Mouse (Mus musculus) naive thymus-derived CD4-positive, alpha-beta T cell, adult 2 months (primary cell): ENCODE measurements around the gene Tcf7.

ENCODE experiments used
- DNase-seq: peaks from one replicate; pipeline ENCODE4 v3.0.0-alpha.2; 2011; ENCODE audit warnings: low read depth

Gene Tcf7

DNA sequence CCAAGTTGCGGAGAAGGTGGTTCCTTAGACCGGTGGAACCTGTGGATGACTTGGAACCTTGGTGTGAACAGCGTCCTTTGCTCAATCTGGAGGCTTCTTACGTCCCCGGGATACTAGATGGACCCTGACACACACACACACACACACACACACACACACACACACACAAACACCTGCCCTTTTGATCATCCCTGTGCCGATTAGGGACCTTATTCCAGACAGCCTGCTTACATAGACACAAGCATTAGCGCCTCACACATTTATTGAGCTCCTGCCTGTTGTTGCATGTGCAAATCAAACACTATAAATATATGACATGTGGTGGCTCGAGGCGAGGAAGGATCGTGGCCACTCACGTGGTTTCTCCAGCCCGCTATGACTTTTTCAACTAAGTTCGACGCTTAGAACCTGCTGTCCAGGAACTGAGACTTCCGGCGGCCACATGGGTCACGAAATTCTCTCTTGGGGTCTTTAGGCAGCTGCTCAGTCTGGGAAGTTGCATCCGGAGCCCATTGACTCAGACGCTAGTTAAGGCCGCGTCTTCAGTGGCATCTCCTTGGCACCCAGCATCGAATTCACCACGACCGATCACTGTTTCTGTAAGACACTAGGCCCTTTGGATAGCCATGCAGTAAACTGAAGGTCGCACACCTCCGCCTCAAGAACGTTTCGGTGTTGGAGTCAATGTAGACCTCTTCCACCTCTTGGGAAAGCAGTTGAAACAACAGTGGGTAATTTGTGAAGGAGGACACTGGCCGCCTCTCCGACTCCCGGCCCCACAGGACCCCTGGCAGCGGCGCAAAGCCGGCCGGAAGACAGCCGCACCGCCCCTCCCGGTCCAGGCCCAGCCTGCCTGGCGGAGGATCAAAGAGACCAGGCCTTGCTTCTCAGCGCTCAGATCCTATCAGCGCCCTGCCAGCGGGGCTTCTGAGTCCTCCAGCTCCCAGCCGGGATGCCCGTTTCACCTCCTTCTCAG lies 1.1 kb upstream of the Tcf7 start:
- peak; percentile 80 for DNase-seq

DNA sequence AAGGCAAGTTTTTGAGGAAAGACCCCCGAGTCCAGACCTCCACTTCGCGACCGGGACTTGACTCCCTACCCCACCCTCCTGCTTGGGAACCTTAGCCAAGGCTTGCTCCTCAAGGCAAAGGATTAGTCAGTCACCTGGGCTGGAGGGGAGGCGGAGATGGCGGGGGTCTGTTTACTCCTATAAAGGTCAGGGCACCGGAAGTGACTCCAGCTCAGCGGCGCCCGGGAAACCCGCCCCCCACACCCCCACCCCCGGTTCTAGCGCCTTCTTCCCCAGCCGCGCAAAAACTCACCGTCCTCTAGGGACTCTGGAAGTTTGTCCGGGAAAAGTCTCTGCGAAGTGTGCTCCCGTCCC lies 417 bp downstream of the Tcf7 start:
- DNase-seq: peak; percentile 77

DNA sequence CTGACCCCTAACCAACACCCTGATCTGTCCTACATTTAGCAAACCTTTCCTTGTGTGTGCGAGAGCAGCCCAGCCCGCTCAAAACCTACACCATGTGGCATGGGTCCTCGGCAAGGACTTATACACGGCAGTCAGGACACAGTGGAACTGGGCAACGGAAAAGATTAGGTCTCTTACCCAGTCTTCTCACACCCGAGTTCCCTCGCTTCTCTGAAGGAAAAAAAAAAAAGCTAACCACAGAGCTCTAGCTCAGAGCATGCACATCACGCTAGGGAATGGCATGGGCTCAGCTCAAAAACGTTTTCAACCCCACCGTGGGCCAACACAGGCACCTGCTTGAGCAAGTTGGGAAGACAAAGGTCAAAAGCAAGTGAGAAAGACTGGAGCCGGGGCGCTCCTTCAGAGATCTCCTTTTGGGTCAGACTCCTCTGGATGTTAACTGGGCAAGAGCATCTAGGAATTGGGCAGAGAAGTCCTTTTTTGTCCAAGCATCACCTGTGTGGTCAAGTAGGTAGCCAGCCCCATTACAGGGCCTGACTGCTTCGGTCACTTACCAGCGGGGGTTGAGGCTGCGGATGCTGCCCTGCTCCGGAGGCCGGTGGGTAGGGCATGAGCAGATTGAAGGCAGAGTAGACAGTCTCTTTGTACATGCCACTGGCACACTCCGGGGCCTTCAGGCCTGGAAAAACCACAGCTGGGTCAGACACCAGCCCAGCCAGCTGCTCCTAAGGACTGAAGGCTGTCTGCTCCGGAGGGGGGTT lies 1.1 kb downstream of the Tcf7 start:
- DNase-seq: peak; percentile 69

DNA sequence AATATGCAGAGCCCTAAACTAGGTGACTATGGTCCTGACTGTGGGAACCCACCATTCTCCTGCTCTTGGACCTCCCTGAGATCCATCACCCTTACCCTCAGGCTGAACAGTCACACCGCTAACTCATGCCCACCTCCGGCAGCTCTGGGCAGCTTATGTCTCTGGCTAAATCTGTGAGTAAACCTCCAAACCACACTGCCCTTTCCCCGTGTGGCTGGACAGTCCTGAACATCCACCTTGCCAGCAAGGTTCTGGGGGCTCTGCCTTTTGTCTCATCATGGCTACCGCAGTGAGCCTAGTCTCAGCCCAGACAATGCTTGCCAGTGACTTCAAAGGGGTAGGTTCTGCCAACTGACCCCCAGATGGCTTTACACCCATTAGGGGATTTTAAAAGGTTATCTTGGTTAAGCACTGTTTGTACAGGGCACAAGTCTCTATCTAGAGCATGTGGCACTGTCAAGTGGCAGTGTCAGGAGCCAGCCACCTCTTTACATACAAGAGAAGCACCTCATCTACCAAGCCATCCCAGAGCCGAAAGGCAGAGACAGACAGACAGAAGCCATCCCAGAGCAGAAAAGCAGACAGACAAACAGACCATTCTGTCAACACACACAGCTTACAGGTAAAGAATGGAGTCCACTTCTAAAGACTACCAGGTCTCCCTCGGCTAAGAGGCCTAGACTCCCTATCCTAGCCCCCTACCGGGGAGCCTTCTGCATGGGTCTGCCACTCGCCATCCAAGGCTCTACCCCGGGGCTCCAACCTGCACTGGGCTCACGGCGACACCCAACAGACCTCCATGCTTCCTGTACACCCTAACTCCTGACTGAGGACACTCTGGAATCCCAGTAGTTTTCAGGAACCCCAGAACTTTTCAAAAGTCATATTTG lies 2.0 kb downstream of the Tcf7 start:
- DNase-seq: peak; percentile 71

- DNase-seq: peak; percentile 76
Measured at GRCm38 (mm10) chr11:52279611-52280145, 3.1 kb downstream of the Tcf7 start.

- peak; percentile 64 for DNase-seq
Measured at GRCm38 (mm10) chr11:52278991-52279390, 3.8 kb downstream of the Tcf7 start.

DNA sequence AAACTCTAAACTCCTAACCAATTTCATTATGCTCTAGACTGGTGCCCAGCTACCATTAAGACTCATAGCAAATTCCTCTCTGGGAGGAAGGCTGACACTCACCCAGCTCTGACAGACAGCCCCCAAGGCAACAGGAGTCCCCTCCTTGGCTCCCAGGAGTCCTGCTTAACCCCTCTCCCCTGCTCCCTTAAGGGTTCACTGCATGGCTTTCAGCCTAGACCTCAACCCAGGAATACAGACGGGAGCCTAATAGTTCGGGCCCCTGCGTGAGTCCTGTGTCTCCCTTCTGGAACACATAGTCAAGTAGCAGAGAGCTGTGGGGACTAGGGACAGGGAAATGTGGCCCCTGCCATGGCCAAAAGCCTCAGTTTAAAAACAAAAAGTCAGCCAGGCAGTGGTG lies 4.7 kb downstream of the Tcf7 start:
- no peak for DNase-seq

DNA sequence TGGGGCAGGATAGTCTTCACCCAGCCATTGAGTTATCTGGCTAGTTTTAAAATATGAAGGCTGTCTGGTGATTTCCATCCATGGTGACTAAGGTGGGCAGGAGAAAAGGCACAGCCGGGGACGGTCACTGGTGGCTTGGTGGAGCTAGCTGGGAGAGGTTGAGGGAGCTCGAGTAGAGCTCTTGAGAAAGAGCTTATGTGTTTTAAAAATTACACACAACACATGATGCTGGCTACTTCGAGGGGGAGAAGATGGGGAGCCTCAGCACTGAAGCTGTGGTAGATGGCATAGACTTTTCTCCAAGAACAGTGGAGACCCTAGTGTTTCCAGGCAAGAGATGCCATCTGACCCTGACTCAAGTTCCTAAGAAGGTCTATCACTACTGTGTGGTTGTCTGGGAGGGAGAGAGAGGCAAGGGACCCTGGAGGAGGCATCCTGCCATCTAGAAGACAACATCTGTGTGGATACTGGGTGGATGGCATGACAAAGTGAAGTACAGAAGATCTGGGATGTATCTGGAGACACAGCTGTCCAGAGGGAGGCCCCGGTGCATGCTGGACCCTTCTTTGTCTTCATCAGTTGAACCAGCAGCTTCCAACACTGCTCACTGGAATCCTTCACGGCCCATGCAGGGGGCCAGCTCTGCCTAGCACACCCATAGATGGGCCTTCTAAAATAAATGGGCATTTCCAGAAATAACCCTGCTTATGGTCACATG lies 5.2 kb downstream of the Tcf7 start:
- peak; percentile 59 for DNase-seq

- DNase-seq: no peak
Measured at GRCm38 (mm10) chr11:52276961-52277391, 5.8 kb downstream of the Tcf7 start.

- DNase-seq: no peak
Measured at GRCm38 (mm10) chr11:52275774-52276555, 6.8 kb downstream of the Tcf7 start.

DNA sequence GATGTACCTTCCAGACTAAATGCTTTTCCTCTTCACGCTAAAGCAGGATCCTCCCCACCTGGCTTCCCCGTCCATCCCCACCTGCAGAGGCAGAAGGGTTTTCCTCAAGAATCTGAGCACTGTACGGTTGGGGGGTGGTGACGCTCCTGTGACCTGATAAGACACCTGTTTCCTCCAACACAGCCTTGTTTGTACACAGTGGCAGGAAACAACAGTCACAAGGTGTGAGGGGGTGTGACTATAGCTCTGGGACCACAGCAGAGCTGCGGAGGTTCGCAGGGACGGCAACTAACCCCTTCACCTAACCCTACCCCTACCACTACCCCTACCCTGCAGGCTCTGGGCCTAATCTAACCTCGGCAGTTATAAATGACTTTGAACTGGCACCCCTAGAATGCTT lies 7.4 kb downstream of the Tcf7 start:
- peak; percentile 90 for DNase-seq

DNA sequence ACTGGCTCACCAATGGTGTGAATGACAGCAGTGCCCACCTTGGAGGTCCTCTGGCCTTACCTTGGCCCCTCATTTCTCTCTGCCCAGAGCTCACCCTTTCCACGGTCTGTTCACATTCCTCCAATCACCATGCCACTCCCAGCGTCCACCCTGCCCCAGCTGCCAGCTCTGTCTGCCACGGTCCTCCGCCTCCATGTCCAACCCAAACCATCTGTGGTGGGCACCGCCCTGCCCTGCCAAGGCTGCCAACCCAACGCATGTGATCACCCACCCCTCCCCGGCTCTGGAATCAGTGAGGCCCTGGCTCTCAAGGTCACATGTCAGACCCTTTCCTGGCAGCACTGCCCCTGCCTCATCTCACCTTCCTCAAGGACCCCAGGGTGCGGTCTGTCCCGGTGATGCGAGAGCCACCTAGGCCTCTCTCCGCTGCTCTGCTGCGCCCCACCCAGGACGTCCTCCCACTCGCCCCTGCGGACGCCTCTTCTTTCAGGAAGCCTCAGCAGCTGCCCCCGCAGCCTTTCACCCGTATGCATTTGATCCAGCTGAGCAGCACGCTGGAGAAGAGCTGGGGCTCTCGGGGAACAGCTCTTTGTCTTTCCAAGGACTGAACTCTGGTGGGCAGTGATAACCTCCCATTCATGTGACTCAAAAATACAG lies 8.2 kb downstream of the Tcf7 start:
- peak; percentile 78 for DNase-seq

DNA sequence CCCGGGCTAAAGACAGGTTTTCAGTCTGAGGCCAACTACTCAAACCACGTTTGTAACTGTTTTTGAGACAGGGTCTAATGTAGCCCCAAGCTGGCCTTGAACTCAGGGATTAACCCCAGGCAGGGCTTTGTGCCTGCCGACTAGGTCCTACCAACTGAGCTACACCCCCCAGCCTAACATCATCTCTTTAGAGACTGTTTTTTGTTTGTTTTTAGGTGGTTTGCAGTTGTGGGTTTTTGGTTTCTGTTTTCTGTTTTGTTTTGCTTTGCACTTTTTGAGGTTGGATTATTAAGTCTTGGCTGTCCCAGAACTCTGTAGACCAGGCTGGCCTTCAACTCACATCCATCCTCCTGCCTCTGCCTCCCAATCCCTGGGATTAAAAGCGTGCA lies 8.9 kb downstream of the Tcf7 start:
- peak; percentile 78 for DNase-seq

DNA sequence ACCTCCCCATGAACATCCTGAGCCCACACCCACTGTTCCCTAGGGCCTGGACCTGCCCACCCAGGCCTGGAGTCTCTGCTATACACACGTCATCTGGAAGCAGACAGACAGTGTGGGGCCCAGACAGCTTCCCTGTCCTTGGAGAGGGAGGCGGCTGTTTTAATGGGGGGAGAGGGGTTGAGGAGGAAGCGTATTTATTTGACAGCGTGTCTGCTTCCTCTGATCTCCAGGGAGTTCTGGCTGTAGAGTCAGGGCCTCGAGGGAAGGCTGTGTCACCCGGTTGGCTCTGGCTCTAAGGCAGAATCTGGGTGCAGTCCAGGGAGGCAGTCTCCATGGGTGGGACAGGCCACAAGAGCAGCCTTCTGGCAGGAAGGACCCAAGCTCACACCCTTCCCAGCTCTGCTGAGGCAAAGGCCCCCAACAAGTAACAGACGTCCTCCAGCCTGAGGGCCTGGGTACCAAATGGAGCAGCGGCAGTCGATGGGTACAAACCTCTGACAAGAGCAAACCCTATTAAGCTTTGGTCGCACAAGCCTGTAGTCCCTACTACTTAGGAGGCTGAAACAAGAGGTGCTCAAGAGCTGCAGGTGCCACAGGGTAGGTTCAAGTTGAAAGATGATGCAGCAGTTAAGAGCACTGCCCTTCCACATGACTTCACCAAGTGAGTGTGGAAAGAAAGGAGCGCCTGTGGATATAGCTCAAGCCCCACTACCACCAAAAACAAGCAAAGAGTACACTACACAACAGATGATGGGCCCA lies 9.5 kb downstream of the Tcf7 start:
- DNase-seq: peak; percentile 71

DNA sequence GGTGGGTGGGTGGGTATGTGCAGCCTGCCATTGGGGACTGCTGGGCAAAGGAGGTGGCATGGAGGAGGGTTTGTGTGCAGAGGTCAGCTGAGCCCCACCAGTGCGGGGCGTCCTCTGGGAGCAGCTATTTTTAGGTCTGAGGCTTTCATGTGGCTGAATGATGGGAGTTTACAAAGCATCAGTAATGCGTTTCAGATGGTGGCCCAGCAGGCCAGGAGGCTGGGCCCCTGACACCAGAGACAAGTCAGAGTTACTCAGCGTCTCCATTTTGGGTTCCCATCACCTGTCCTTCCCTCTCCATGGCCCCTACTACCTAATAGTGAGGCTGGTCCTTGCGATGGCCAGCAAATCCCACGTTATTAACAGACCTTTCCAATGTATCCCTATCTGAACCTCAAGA lies 10.2 kb downstream of the Tcf7 start:
- DNase-seq: peak; percentile 63

DNA sequence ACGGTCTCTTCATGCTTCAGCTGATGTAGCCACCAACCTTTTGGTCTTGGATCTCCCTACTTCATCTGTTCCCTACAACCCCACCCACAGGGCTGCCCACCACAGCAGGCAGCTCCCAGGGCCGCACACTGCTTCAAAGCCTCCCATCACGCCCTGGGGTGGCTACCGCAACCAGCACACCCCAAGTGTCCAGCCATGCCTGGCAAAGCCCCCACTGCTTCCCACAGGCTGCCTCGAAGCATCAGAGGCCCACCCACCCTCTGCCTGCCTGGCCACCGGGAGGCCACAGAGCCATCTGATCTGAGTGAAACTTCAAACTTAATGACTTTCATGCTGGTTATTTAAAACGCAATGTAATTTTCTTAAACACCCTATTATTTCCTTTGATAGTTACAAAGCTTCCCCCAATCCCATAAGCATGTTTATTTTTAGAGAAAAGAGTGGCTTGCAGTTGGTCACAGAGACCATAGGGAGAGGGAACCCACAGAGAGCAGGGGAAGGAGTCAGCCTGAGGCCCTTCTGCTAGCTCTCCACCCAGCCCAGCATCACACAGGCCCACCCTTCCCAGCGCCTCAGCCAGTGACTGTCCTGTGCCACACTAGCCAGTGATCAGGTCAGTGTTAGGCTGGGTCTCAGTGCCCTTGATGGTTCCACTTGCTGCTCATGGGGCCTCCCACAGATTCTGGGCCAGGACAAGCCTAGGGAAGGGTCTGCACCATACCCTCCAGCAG lies 10.9 kb downstream of the Tcf7 start:
- no peak for DNase-seq

DNA sequence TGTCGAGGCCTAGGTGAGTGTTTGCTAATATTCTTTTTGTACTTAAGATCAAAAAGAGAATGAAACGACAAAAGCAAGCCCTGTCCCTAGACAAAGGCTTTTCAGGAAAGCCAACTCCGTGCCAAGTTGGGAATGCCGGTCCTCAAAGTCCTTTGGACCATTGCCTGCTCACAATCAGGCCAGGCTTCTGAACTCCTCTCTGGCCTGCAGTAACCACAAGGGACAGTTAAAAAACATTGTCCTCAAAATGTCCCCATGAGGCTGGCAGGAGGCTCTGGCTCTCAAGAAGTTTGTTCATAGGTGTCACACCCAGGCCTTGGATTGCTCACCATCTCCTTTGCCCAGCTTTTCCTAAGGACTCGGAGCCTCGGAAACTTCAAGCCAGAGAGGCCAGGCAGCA lies 13.0 kb downstream of the Tcf7 start:
- no peak for DNase-seq

GRCm38 (mm10) chr11:52268104-52268835 lies 14.5 kb downstream of the Tcf7 start:
- DNase-seq: peak; percentile 90
